20 mouse cellular contexts compared by ENCODE assay signal in the genomic region with DNA sequence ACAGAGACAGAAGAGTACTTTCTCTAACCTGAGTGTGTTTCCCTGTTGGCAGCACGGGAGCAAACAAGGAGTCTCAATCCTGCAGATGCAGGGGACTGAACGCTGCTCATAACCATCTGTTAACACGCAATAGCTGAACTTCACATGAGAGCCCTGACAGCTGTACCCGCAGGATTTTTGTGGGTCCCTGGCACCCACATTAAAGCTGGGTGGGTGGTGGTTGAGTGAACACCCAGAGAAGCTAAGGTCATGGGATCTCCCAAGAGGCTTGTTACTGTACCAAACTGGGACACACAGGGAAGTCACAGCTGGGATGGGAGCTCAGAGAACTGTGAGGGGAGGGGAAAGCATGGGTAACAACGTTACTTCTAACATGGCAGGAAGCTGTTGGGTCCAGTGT.
"Had no signal": no experiment of that assay in that cellular context is flagged by ENCODE, and none has a peak within 500 bp of the region (broad histone marks: within the 10 kb centered on the region; RNA-seq: fewer than 3 reads in every experiment).

No protein-coding gene starts in this region.

- H3K27ac ChIP-seq: limb, embryonic 10.5 days; limb, embryonic 13.5 days; liver, embryonic 12.5 days; liver, embryonic 15.5 days; lung, embryonic 15.5 days; midbrain, embryonic 10.5 days; midbrain, embryonic 13.5 days; neural tube, embryonic 13.5 days; stomach, postnatal 0 days had no signal

- H3K36me3 ChIP-seq: limb, embryonic 10.5 days; limb, embryonic 13.5 days; liver, embryonic 12.5 days; liver, embryonic 15.5 days; lung, embryonic 15.5 days; midbrain, embryonic 10.5 days; midbrain, embryonic 13.5 days; neural tube, embryonic 13.5 days had no signal

- H3K4me3 ChIP-seq: limb, embryonic 10.5 days; limb, embryonic 13.5 days; liver, embryonic 12.5 days; liver, embryonic 15.5 days; lung, embryonic 15.5 days; megakaryocyte, embryonic 14.5 days; midbrain, embryonic 10.5 days; midbrain, embryonic 13.5 days; myocyte; neural tube, embryonic 13.5 days had no signal

- H3K27me3 ChIP-seq: limb, embryonic 13.5 days; liver, embryonic 12.5 days; liver, embryonic 15.5 days; lung, embryonic 15.5 days; megakaryocyte, embryonic 14.5 days; midbrain, embryonic 13.5 days; neural tube, embryonic 13.5 days had no signal

- DNase-seq: kidney, adult 18-20 months; kidney, adult 9 months; kidney, postnatal 14 days; kidney, postnatal 4 days; liver; lung, adult 18-20 months; lung, postnatal 10 days; lung, postnatal 36 days; retina, postnatal 1 day had no signal

- H3K4me1 ChIP-seq: limb, embryonic 10.5 days; limb, embryonic 13.5 days; liver, embryonic 12.5 days; liver, embryonic 15.5 days; lung, embryonic 15.5 days; megakaryocyte, embryonic 14.5 days; midbrain, embryonic 10.5 days; midbrain, embryonic 13.5 days; neural tube, embryonic 13.5 days had no signal
